Mouse (Mus musculus) adrenal gland, postnatal 4 days (tissue): ENCODE data around the gene Agfg1. TPM values are rescaled to one million over a fixed set of nuclear protein-coding genes. Genes with fewer than 3 reads are reported as not detected.
"Not testable (repeated sequence)": the region's sequence is repeated elsewhere in the genome, so short reads cannot be mapped to it uniquely, and the experiment has no call there.

ENCODE experiments used
- DNase-seq, 2 experiments: peaks; one replicate each; pipeline ENCODE4 v3.0.0; 2021 to 2022; ENCODE audit warnings: low spot score in 2 of 2, mixed read lengths in 2 of 2
- microRNA-seq: library from miRNA; unstranded; fragments of <30 nt; microRNA quantifications from one replicate; pipeline ENCODE4 v1.2.0, GENCODE M21; 2021
- total RNA-seq, 2 experiments: library from RNA; stranded (reverse); gene quantifications; 2 replicates each; pipeline ENCODE4 v1.2.3; 2021

The Agfg1 gene
- total RNA-seq, 2 experiments from 2014 or later, result 47.0 to 48.7 TPM

- no peak for DNase-seq
Measured at GRCm38 (mm10) chr1:82901201-82901600, 61.9 kb downstream of the Agfg1 start.

GRCm38 (mm10) chr1:82905886-82906285, 66.6 kb downstream of the Agfg1 start:
- DNase-seq, result no peak

- DNase-seq, result no peak
Measured at GRCm38 (mm10) chr1:82913025-82913424, 73.7 kb downstream of the Agfg1 start, which contains the start of gene A030005L19Rik. A030005L19Rik (plus strand) TSS chr1:82913325.

- not testable (repeated sequence) for DNase-seq
Measured at GRCm38 (mm10) chr1:82913434-82913833, 74.2 kb downstream of the Agfg1 start.

- DNase-seq, result no peak
Measured at GRCm38 (mm10) chr1:82924650-82925049, 85.4 kb downstream of the Agfg1 start, which contains the start of gene A030014E15Rik. A030014E15Rik (plus strand) TSS chr1:82924917.

GRCm38 (mm10) chr1:82930558-82930957, 91.3 kb downstream of the Agfg1 start:
- not testable (repeated sequence) for DNase-seq

- DNase-seq, result not testable (repeated sequence)
Measured at GRCm38 (mm10) chr1:82931326-82931725, 92.0 kb downstream of the Agfg1 start, which contains the start of gene Gm6217. Gm6217 (minus strand) TSS chr1:82931399.

- no peak for DNase-seq
Measured at GRCm38 (mm10) chr1:82938666-82939065, 99.4 kb downstream of the Agfg1 start.

GRCm38 (mm10) chr1:82942505-82942904, 103.2 kb downstream of the Agfg1 start:
- DNase-seq, result not testable (repeated sequence)

- not testable (repeated sequence) for DNase-seq
Measured at GRCm38 (mm10) chr1:82943295-82943694, 104.0 kb downstream of the Agfg1 start, which contains the start of gene A030003K21Rik. A030003K21Rik (minus strand) TSS chr1:82943388.

- DNase-seq, result not testable (repeated sequence)
Measured at GRCm38 (mm10) chr1:82946029-82946428, 106.7 kb downstream of the Agfg1 start.

- no peak for DNase-seq
Measured at GRCm38 (mm10) chr1:82948601-82949000, 109.3 kb downstream of the Agfg1 start.

Small RNA genes within 50 kb of the gene (microRNA-seq; reads per million reads assigned to microRNA genes)
- 1.1 reads per million for gene Gm22396

Other genes starting within 250 kb of the Agfg1 start
- gene Mff, start 114.6 kb upstream of the Agfg1 start, total RNA-seq, result 100 to 1,000 TPM; 162 to 165 TPM
- gene Tm4sf20, start 71.0 kb upstream of the Agfg1 start, total RNA-seq, result not detected
- not detected for gene Gm47791, start 68.2 kb upstream of the Agfg1 start, total RNA-seq
- gene A030005L19Rik, start 73.8 kb downstream of the Agfg1 start, total RNA-seq, result under 1 TPM; 0.39 to 0.68 TPM
- not detected for gene A030014E15Rik, start 85.4 kb downstream of the Agfg1 start, total RNA-seq
- gene Gm6217, start 91.9 kb downstream of the Agfg1 start, total RNA-seq, result not detected
- gene A030003K21Rik, start 103.9 kb downstream of the Agfg1 start, total RNA-seq, result not detected
- gene Gm7544, start 116.5 kb downstream of the Agfg1 start, total RNA-seq, result not detected
- gene Gm47955, start 120.8 kb downstream of the Agfg1 start, total RNA-seq, result not detected
- not detected for gene Gm47959, start 161.1 kb downstream of the Agfg1 start, total RNA-seq
- under 1 TPM; 0.48 to 0.73 TPM for gene Slc19a3, start 199.0 kb downstream of the Agfg1 start, total RNA-seq
- not detected for gene Krtap28-10, start 203.0 kb downstream of the Agfg1 start, total RNA-seq
- gene Gm47969, start 205.4 kb downstream of the Agfg1 start, total RNA-seq, result not detected
- not detected for gene A030005K14Rik, start 219.9 kb downstream of the Agfg1 start, total RNA-seq
- gene Krtap28-13, start 221.4 kb downstream of the Agfg1 start, total RNA-seq, result not detected